Mouse (Mus musculus) kidney, embryonic 14.5 days (tissue): Measurements from ENCODE around the gene Ipo4. TPM values are rescaled to one million over a fixed set of nuclear protein-coding genes. Genes with fewer than 3 reads are reported as not detected.

Experiments
- ATAC-seq: fragments of 200-750 bp; cut with Nextera tagmentation; 2 replicates; pipeline ENCODE4 v1.8.0; 2017; ENCODE audit warnings: moderate number of reproducible peaks, mild to moderate bottlenecking, moderate TSS enrichment, moderate library complexity; ENCODE audit not compliant: low FRiP score, low TSS enrichment
- H3K27ac ChIP-seq: fragments of 300-500 bp; sonication (generic); 2 replicates; pipeline ENCODE4 v1.5.1; 2014; ENCODE audit warnings: low read depth, mild to moderate bottlenecking, low read length, moderate library complexity, mixed read lengths
- H3K27me3 ChIP-seq: fragments of 300-500 bp; sonication (generic); 2 replicates; pipeline ENCODE4 v1.6.1; 2014; ENCODE audit warnings: mild to moderate bottlenecking, low read length; ENCODE audit not compliant: control insufficient read depth, insufficient read depth
- H3K36me3 ChIP-seq: fragments of 300-500 bp; sonication (generic); 2 replicates; pipeline ENCODE4 v1.6.1; 2014; ENCODE audit warnings: low read length, mixed read lengths; ENCODE audit not compliant: control insufficient read depth, insufficient read depth
- H3K4me1 ChIP-seq: fragments of 300-500 bp; sonication (generic); 2 replicates; pipeline ENCODE4 v1.6.1; 2014; ENCODE audit warnings: low read length, mixed read lengths; ENCODE audit not compliant: control insufficient read depth, insufficient read depth
- H3K4me2 ChIP-seq: fragments of 300-500 bp; sonication (generic); replicated peaks from 2 replicates; pipeline ENCODE4 v1.6.1; 2014; ENCODE audit warnings: low read depth, mild to moderate bottlenecking, low read length
- H3K4me3 ChIP-seq: fragments of 300-500 bp; sonication (generic); 2 replicates; pipeline ENCODE4 v1.5.1; 2014; ENCODE audit warnings: mild to moderate bottlenecking, low read length
- H3K9ac ChIP-seq: fragments of 300-500 bp; sonication (generic); 2 replicates; pipeline ENCODE4 v1.6.1; 2014; ENCODE audit warnings: low read depth, mild to moderate bottlenecking, low read length, moderate library complexity
- H3K9me3 ChIP-seq: fragments of 300-500 bp; sonication (generic); 2 replicates; pipeline ENCODE4 v1.6.1; 2016; ENCODE audit warnings: low read length; ENCODE audit not compliant: control insufficient read depth
- WGBS: fragments of 180-500 bp; shearing (Covaris S2); extraction: QIAGEN DNeasy Blood & Tissue Kit; methylation state at CpG from one replicate; pipeline ENCODE4 v1.1.7; 2014; 5-methylcytosine and 5-hydroxymethylcytosine counted together
- polyA plus RNA-seq: library from polyadenylated mRNA; unstranded; fragments of >200 nt; fragmentation: Nextera tagmentation; extraction: Ambion mirVana; gene quantifications from 2 replicates; pipeline ENCODE4 v1.2.1, GENCODE M21; 2014

The Ipo4 gene
- polyA plus RNA-seq, 1 experiment from 2014 or later, result 119 TPM

DNA sequence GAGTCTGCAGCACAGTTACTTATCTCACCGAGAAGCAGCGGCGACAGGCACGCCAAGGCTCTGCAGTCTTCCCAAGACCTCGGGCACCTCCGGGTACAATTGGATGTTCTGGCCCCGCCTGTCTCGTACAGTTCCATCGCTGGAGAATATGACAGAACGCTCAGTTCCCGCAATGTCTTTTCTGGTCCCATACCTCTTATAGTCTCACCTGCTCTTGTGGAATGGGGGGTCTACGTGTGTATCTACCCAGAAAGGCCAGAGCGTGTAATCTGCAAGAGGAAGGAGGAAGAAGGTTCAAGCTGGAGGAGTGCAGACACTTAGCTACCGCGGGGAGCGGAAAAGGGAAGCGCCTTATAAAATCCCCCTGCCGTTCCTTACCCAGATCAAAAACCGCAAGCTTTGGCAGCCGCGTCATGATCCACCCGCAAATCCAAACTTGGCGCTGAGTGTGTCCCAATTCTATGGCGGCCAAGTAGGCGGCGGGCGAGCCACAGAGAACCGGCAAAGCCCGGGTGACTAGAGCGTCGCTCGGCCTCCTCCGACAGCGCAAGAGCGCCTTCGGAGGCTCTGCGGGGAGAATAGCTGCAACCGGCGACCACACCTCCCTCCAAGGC lies 24.3 kb upstream of the Ipo4 start, which contains the start of gene Mdp1:
Gene Mdp1 (minus strand): TSS at position 549 of the 614 bp plus-strand sequence.
- Histone ChIP-seq H3K4me3 (peak within 1 kb of the TSS; percentile 75), H3K9me3 (no peaks in the 10 kb centered on the region), H3K4me2 (peak within 1 kb of the TSS; percentile 59), H3K36me3 (peaks cover 28% of the 10 kb centered on the region; the same call in 1 of the 2 replicates), H3K4me1 (peaks cover 5% of the 10 kb centered on the region; the same call in 1 of the 2 replicates), H3K27ac (peak within 1 kb of the TSS; percentile 39; the same call in 1 of the 2 replicates), H3K27me3 (no peaks in the 10 kb centered on the region), H3K9ac (peak within 1 kb of the TSS; percentile 76)
- under 1% methylated on average over 39 of the region's 39 CpGs for WGBS
- peak; percentile 93 for ATAC-seq

DNA sequence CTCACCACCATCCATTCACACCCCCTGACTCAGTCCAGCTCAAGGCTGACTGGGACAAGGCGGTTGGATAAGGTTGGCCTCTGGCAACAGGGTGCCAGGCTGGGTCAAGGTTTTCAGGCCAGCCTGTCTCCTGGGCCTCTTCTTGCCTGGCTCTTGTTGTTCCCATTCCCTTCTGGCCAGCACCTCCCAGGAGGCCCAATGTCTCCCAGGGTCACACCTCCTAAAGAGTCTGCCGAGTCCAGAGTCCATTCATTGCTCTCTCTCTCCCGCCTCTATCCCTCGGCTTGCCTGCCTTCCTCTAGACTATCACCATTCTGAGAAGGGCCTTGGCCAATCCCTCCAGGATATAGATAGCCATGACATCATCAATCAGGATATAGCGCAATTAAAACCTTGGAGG lies 22.3 kb upstream of the Ipo4 start:
- Histone ChIP-seq H3K4me1 (peaks cover 5% of the 10 kb centered on the region; the same call in 1 of the 2 replicates), H3K9ac (no peak overlapping the region), H3K36me3 (peaks cover 19% of the 10 kb centered on the region; the same call in 1 of the 2 replicates), H3K27me3 (no peaks in the 10 kb centered on the region), H3K4me3 (no peak overlapping the region), H3K4me2 (no peak overlapping the region), H3K9me3 (no peaks in the 10 kb centered on the region), H3K27ac (no peak overlapping the region)
- 90% methylated on average over 5 of the region's 5 CpGs for WGBS
- ATAC-seq, result no peak

DNA sequence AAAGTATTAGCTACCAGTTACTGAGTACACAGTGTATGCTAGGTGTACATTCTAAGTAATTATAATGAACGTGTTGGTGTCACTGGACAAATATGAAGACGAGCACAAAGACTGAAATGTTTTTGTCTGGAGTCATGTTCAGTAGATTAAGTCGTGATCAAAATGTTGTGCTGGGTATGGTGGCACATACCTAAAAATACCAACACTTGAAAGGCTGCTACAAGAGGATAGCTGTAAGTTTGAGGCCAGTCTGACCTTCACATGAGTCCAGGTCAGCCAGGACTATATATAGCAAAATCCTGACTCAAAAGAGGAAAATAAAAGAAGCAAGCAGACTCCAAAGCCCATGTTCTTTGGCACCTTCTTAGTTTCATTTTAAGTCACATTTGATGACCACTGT lies 21.2 kb upstream of the Ipo4 start:
- H3K4me3 ChIP-seq, result no peak overlapping the region
- no peak overlapping the region for H3K27ac ChIP-seq
- WGBS, result 92% methylated on average over 3 of the region's 3 CpGs
- peaks cover 14% of the 10 kb centered on the region; the same call in 1 of the 2 replicates for H3K36me3 ChIP-seq
- no peak for ATAC-seq
- no peak overlapping the region for H3K4me2 ChIP-seq
- no peak overlapping the region for H3K9ac ChIP-seq
- peaks cover 5% of the 10 kb centered on the region; the same call in 1 of the 2 replicates for H3K4me1 ChIP-seq
- H3K9me3 ChIP-seq, result no peaks in the 10 kb centered on the region
- no peaks in the 10 kb centered on the region for H3K27me3 ChIP-seq

- H3K4me3 ChIP-seq, result no peak overlapping the region
- ATAC-seq, result no peak
- H3K27ac ChIP-seq, result no peak overlapping the region
- WGBS, result 85% methylated on average over 7 of the region's 7 CpGs
- H3K9ac ChIP-seq, result no peak overlapping the region
- peaks cover 4% of the 10 kb centered on the region; the same call in 1 of the 2 replicates for H3K36me3 ChIP-seq
- H3K9me3 ChIP-seq, result no peaks in the 10 kb centered on the region
- no peaks in the 10 kb centered on the region for H3K4me1 ChIP-seq
- no peak overlapping the region for H3K4me2 ChIP-seq
- H3K27me3 ChIP-seq, result no peaks in the 10 kb centered on the region
Measured at GRCm38 (mm10) chr14:55651528-55651927, 15.8 kb upstream of the Ipo4 start.

DNA sequence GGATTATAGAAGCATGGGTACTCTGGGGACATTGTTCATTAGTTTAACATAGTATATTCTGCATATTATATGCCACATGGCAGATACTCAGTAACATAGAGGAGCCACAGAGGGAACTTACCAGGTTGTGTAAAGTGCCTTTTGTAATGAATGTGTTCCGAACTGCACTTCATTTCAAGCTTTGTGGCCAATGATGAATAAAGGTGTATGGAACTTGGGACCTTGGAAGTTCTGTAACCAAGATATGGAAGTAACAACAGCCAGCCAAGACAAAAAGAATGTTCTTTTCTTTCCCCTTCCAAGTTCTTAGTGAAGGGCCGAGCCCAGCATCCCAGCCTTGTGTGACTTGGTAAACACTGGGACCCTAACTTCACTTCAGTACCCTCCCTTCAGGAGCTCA lies 14.1 kb upstream of the Ipo4 start, which contains the start of gene Tssk4:
Gene Tssk4 (plus strand): TSS at position 301 of the 400 bp plus-strand sequence.
- H3K9ac ChIP-seq, result no peak within 1 kb of the TSS
- ATAC-seq, result no peak
- no peak within 1 kb of the TSS for H3K27ac ChIP-seq
- H3K4me2 ChIP-seq, result no peak within 1 kb of the TSS
- H3K36me3 ChIP-seq, result peaks cover 9% of the 10 kb centered on the region
- H3K4me1 ChIP-seq, result peaks cover 4% of the 10 kb centered on the region; the same call in 1 of the 2 replicates
- H3K4me3 ChIP-seq, result no peak within 1 kb of the TSS
- H3K9me3 ChIP-seq, result no peaks in the 10 kb centered on the region
- no peaks in the 10 kb centered on the region for H3K27me3 ChIP-seq
- WGBS, result 92% methylated on average over 2 of the region's 2 CpGs

- 22% methylated on average over 17 of the region's 17 CpGs for WGBS
- Histone ChIP-seq H3K27me3 (no peaks in the 10 kb centered on the region), H3K4me2 (peak overlapping the region; percentile 74), H3K4me3 (peak overlapping the region; percentile 58), H3K36me3 (peaks cover 31% of the 10 kb centered on the region), H3K27ac (peak overlapping the region; percentile 92; the same call in 1 of the 2 replicates), H3K9ac (peak overlapping the region; percentile 93), H3K9me3 (no peaks in the 10 kb centered on the region), H3K4me1 (peaks cover 16% of the 10 kb centered on the region)
- ATAC-seq, result no peak
Measured at GRCm38 (mm10) chr14:55644261-55644888, 8.6 kb upstream of the Ipo4 start.

GRCm38 (mm10) chr14:55643060-55643907 lies 7.5 kb upstream of the Ipo4 start, which contains the start of gene Tm9sf1:
Gene Tm9sf1, minus strand, starts transcription at chr14:55643806.
- Histone ChIP-seq H3K4me1 (peaks cover 16% of the 10 kb centered on the region), H3K9me3 (no peaks in the 10 kb centered on the region), H3K9ac (peak within 1 kb of the TSS; percentile 93), H3K4me2 (peak within 1 kb of the TSS; percentile 74), H3K27me3 (no peaks in the 10 kb centered on the region), H3K36me3 (peaks cover 42% of the 10 kb centered on the region), H3K27ac (peak within 1 kb of the TSS; percentile 92), H3K4me3 (peak within 1 kb of the TSS; percentile 58)
- ATAC-seq, result peak; percentile 86
- under 1% methylated on average over 86 of the region's 89 CpGs for WGBS

DNA sequence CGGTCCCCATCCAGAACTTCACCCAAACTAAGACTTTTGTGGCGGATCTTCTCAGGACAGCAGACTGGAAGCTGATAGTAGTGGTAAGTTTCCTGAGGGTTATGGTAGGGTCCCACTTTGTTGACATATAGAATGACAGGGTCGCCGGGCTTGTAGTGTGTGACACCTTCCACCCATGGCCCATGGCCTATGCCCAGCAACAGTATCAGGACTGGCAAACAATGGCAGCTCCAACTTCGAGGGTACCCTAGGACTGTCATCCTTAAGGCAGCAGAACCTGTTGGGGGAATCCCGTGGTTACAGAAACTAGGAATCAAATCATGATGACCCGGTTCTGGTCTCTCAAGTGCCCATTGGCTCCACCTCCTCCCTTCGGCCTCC lies 6.9 kb upstream of the Ipo4 start:
- 17% methylated on average over 8 of the region's 8 CpGs for WGBS
- ATAC-seq, result peak; percentile 40; the same call in 1 of the 2 replicates
- H3K27me3 ChIP-seq, result no peaks in the 10 kb centered on the region
- peaks cover 16% of the 10 kb centered on the region for H3K4me1 ChIP-seq
- no peaks in the 10 kb centered on the region for H3K9me3 ChIP-seq
- H3K36me3 ChIP-seq, result peaks cover 48% of the 10 kb centered on the region
- peak overlapping the region; percentile 74 for H3K4me2 ChIP-seq
- H3K4me3 ChIP-seq, result peak overlapping the region; percentile 58
- peak overlapping the region; percentile 92 for H3K27ac ChIP-seq
- peak overlapping the region; percentile 93 for H3K9ac ChIP-seq
